Mouse (Mus musculus) midbrain, embryonic 14.5 days (tissue): Measurements from ENCODE around the gene Arhgdig. TPM values are rescaled to one million over a fixed set of nuclear protein-coding genes. Genes with fewer than 3 reads are reported as not detected.

Experiments
- ATAC-seq: fragments of 200-750 bp; cut with Nextera tagmentation; 2 replicates; pipeline ENCODE4 v1.8.0; 2017; ENCODE audit warnings: moderate number of reproducible peaks, moderate library complexity; ENCODE audit not compliant: low FRiP score, low TSS enrichment
- DNase-seq: peaks from one replicate; pipeline ENCODE4 v3.0.0-alpha.2; 2015
- H3K27ac ChIP-seq: fragments of 300-500 bp; sonication (generic); replicated peaks from 2 replicates; pipeline ENCODE4 v1.5.1; 2014; ENCODE audit warnings: mild to moderate bottlenecking, low read depth, low read length, moderate library complexity
- H3K27me3 ChIP-seq: fragments of 300-500 bp; sonication (generic); 2 replicates; pipeline ENCODE4 v1.6.1; 2014; ENCODE audit warnings: low read length, control low read depth, mixed read lengths; ENCODE audit not compliant: control insufficient read depth, insufficient read depth
- H3K36me3 ChIP-seq: fragments of 300-500 bp; sonication (generic); 2 replicates; pipeline ENCODE4 v1.6.1; 2014; ENCODE audit warnings: low read length, control low read depth; ENCODE audit not compliant: control insufficient read depth, insufficient read depth
- H3K4me1 ChIP-seq: fragments of 300-500 bp; sonication (generic); 2 replicates; pipeline ENCODE4 v1.6.1; 2014; ENCODE audit warnings: mild to moderate bottlenecking, antibody characterized with exemption, low read length, control low read depth; ENCODE audit not compliant: control insufficient read depth, insufficient read depth
- H3K4me2 ChIP-seq: fragments of 300-500 bp; sonication (generic); 2 replicates; pipeline ENCODE4 v1.6.1; 2014; ENCODE audit warnings: mild to moderate bottlenecking, low read length, moderate library complexity
- H3K4me3 ChIP-seq: fragments of 300-500 bp; sonication (generic); replicated peaks from 2 replicates; pipeline ENCODE4 v1.5.1; 2014; ENCODE audit warnings: low read depth, low read length
- H3K9ac ChIP-seq: fragments of 300-500 bp; sonication (generic); replicated peaks from 2 replicates; pipeline ENCODE4 v1.6.1; 2014; ENCODE audit warnings: mild to moderate bottlenecking, low read length, moderate library complexity
- H3K9me3 ChIP-seq: fragments of 300-500 bp; sonication (generic); 2 replicates; pipeline ENCODE4 v1.6.1; 2016; ENCODE audit warnings: low read length, control low read depth, mixed read lengths; ENCODE audit not compliant: control insufficient read depth
- WGBS: fragments of 180-500 bp; shearing (Covaris S2); extraction: QIAGEN DNeasy Blood & Tissue Kit; methylation state at CpG from one replicate; pipeline ENCODE4 v1.1.7; 2014; 5-methylcytosine and 5-hydroxymethylcytosine counted together
- polyA plus RNA-seq: library from polyadenylated mRNA; unstranded; fragments of >200 nt; fragmentation: Nextera tagmentation; extraction: Ambion mirVana; gene quantifications from 2 replicates; pipeline ENCODE4 v1.2.1, GENCODE M21; 2014

The Arhgdig gene
- polyA plus RNA-seq, 1 experiment from 2014 or later = 72.7 TPM

- Histone ChIP-seq H3K36me3 (no peaks in the 10 kb centered on the region), H3K27me3 (no peaks in the 10 kb centered on the region), H3K27ac (no peak overlapping the region), H3K9ac (no peak overlapping the region), H3K9me3 (no peaks in the 10 kb centered on the region), H3K4me1 (peaks cover 11% of the 10 kb centered on the region; the same call in 1 of the 2 replicates), H3K4me3 (no peak overlapping the region), H3K4me2 (no peak overlapping the region)
- WGBS = 81% methylated on average over 6 of the region's 6 CpGs
- no peak for DNase-seq
- no peak for ATAC-seq
These were observed 32.7 kb upstream of the Arhgdig start for GRCm38 (mm10) chr17:26240120-26240790.

DNA sequence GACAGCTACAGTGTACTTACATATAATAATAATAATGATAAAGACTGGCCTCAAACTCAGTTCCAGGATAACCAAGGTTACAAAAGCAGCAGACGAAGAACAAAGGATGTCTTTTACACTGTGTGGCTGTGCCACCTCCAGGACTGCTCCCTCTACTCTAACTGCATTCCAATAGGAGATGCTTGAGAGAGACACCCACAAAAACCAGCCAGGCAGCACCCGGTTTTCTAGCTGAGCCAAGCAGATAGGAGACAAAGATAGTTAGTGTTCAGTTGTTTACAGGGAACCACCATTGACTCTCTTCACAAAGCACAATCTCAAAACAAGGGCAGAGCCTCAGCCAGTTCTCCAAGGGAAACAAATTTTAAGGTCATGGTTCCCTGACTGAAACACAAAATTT lies 32.0 kb upstream of the Arhgdig start:
- WGBS = 84% methylated on average over 2 of the region's 2 CpGs
- Histone ChIP-seq H3K27ac (no peak overlapping the region), H3K27me3 (no peaks in the 10 kb centered on the region), H3K36me3 (no peaks in the 10 kb centered on the region), H3K9ac (no peak overlapping the region), H3K4me1 (peaks cover 11% of the 10 kb centered on the region; the same call in 1 of the 2 replicates), H3K9me3 (no peaks in the 10 kb centered on the region), H3K4me3 (no peak overlapping the region), H3K4me2 (no peak overlapping the region)
- ATAC-seq = no peak
- no peak for DNase-seq

DNA sequence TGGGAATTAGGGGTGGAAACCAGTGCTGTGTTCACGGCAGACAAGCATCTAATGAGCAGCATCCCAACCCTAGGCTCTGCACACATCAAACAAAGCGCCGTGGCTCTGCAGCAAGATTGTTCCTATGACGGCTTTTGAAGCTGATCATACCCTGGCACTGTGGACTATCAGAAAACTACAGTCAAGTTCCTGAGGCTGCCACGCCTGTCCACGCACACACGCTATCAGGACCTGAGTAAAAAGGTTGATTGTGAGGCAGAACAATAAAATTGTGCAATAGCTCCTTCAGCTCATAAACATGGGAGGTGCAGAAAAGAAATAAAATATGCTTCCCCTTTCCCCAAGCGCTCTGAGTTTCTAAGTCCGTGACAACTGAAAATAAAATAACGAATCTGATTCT lies 30.1 kb upstream of the Arhgdig start:
- no peaks in the 10 kb centered on the region for H3K27me3 ChIP-seq
- no peak overlapping the region for H3K4me2 ChIP-seq
- H3K9ac ChIP-seq = no peak overlapping the region
- WGBS = 87% methylated on average over 10 of the region's 10 CpGs
- DNase-seq (no peak), ATAC-seq (no peak)
- no peaks in the 10 kb centered on the region for H3K9me3 ChIP-seq
- 0 out of 2 replicates have a peak, but pooled peaks cover 2% of the 10 kb centered on the region for H3K4me1 ChIP-seq
- no peak overlapping the region for H3K4me3 ChIP-seq
- H3K27ac ChIP-seq = no peak overlapping the region
- H3K36me3 ChIP-seq = no peaks in the 10 kb centered on the region

DNA sequence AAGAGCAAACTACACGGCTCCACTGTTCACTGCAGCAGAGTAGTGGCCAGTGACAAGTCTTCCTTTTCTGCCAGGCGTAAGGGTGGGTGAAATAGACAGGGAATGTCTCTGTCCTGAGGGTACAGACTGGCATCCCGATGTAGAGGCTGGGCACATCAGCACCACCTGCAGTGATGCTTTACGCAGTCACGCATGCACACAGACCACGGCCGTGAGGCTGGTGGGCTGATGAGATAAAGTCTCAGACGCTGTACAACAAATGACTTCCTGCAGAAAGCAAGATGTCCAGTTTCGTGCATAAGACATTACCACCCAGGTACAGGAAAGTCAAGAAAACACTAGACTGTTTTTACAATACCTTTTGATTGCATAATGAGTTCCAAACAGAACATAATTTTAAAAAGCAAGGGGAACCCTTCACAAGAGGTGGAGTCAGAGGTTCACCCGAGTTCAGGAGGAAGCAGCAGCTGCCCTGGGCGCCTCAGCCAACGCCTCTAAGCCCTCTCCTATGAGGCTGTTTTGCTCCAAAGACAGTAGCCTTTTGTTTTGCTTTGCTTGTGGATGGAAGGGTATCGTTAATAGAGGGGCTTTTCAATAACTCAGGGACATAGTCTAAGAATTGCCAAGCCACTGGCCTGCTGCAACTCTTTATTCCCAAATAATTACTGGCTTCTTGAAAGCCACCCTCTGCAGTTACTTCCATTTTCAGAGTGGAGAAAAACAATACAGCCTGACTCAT lies 27.7 kb upstream of the Arhgdig start:
- H3K27ac ChIP-seq = 0 out of 2 replicates have a peak overlapping the region, but pooled peaks have one; percentile 8
- no peak overlapping the region for H3K4me3 ChIP-seq
- H3K9ac ChIP-seq = no peak overlapping the region; the same call in 1 of the 2 replicates
- no peaks in the 10 kb centered on the region for H3K27me3 ChIP-seq
- H3K4me2 ChIP-seq = no peak overlapping the region
- ATAC-seq (no peak), DNase-seq (no peak)
- no peaks in the 10 kb centered on the region for H3K9me3 ChIP-seq
- H3K36me3 ChIP-seq = no peaks in the 10 kb centered on the region
- WGBS = 67% methylated on average over 13 of the region's 13 CpGs
- no peaks in the 10 kb centered on the region for H3K4me1 ChIP-seq

DNA sequence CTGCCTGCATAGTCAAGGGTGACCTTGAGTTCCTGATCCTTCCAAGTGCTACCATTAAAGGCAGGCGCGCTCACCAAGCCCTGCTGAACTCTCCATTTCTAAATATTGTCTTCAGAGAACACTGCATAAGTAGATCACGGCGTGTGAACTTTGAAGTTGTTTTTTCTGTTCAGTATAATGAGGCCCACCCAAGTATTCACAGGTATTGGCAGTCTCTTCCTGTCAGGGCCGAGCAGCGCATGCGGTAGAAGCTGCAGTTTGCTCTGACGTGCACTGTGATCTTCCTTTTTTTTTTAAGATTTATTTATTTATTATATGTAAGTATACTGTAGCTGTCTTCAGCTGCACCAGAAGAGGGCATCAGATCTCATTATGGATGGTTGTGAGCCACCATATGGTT lies 26.8 kb upstream of the Arhgdig start:
- 88% methylated on average over 8 of the region's 8 CpGs for WGBS

GRCm38 (mm10) chr17:26232863-26233262 lies 25.3 kb upstream of the Arhgdig start:
- Histone ChIP-seq H3K4me3 (no peak overlapping the region), H3K9me3 (no peaks in the 10 kb centered on the region), H3K27me3 (no peaks in the 10 kb centered on the region), H3K27ac (no peak overlapping the region), H3K36me3 (no peaks in the 10 kb centered on the region), H3K4me1 (no peaks in the 10 kb centered on the region), H3K4me2 (no peak overlapping the region), H3K9ac (no peak overlapping the region)
- no peak for DNase-seq
- no peak for ATAC-seq
- 76% methylated on average over 8 of the region's 8 CpGs for WGBS

More for the DNA sequence above, 26.8 kb upstream of the Arhgdig start:
- DNase-seq = no peak
- Histone ChIP-seq H3K27me3 (no peaks in the 10 kb centered on the region), H3K4me2 (no peak overlapping the region), H3K9me3 (no peaks in the 10 kb centered on the region), H3K36me3 (no peaks in the 10 kb centered on the region), H3K27ac (no peak overlapping the region), H3K4me3 (no peak overlapping the region), H3K4me1 (no peaks in the 10 kb centered on the region), H3K9ac (no peak overlapping the region)
- ATAC-seq = no peak

DNA sequence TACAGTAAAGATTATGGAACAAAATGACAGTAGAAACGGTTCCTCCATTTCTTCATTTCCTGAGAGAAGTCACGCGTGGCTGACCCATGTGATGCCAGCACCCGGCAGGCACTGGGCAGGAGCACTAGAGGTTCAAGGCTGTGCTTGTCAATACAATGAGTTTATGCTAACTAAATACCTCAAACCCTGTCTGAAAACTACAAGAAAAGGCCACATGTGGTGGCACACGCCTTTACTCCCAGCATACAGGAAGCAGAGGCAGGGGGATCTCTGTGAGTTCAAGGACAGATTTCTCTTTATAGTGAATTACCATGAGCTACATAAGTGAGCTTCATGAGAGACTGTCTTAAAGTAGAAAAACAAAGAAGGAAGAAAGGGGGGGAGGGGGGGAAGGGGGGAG lies 23.6 kb upstream of the Arhgdig start:
- ATAC-seq (no peak), DNase-seq (no peak)
- Histone ChIP-seq H3K4me2 (no peak overlapping the region), H3K4me1 (no peaks in the 10 kb centered on the region), H3K9ac (no peak overlapping the region), H3K27ac (no peak overlapping the region), H3K4me3 (no peak overlapping the region), H3K36me3 (no peaks in the 10 kb centered on the region), H3K9me3 (no peaks in the 10 kb centered on the region), H3K27me3 (no peaks in the 10 kb centered on the region)
- WGBS = 89% methylated on average over 5 of the region's 5 CpGs

DNA sequence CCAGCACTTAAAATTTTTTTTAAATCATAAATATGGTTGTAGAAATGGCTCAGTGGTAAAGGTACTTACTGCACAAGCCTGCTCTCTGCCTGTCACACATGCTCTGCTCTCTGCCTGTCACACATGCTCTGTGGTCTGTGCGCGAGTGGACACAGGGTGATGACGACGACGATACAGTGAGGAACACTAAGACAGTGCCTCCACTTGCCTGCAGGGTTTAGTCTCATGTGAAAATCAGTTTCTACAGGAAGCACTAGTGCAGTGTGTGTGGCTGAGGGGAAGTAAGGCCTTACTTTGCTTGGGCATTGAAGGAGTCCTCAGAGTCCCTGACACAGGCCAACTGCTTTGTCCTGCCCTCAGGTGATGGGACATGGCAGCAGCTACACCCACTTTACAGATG lies 22.2 kb upstream of the Arhgdig start:
- Histone ChIP-seq H3K4me2 (no peak overlapping the region), H3K9ac (no peak overlapping the region), H3K36me3 (no peaks in the 10 kb centered on the region; the same call in 1 of the 2 replicates), H3K27ac (no peak overlapping the region), H3K9me3 (no peaks in the 10 kb centered on the region), H3K27me3 (no peaks in the 10 kb centered on the region), H3K4me3 (no peak overlapping the region), H3K4me1 (no peaks in the 10 kb centered on the region)
- DNase-seq = no peak
- WGBS = 94% methylated on average over 5 of the region's 5 CpGs
- ATAC-seq = no peak

GRCm38 (mm10) chr17:26225150-26225549 lies 17.6 kb upstream of the Arhgdig start:
- 90% methylated on average over 12 of the region's 12 CpGs for WGBS
- H3K4me2 ChIP-seq = no peak overlapping the region
- H3K27ac ChIP-seq = no peak overlapping the region
- H3K27me3 ChIP-seq = no peaks in the 10 kb centered on the region
- ATAC-seq = no peak
- H3K9me3 ChIP-seq = no peaks in the 10 kb centered on the region
- no peak overlapping the region for H3K9ac ChIP-seq
- peaks cover 2% of the 10 kb centered on the region; the same call in 1 of the 2 replicates for H3K36me3 ChIP-seq
- H3K4me3 ChIP-seq = no peak overlapping the region
- no peak for DNase-seq
- no peaks in the 10 kb centered on the region for H3K4me1 ChIP-seq
